Mouse (Mus musculus) MN1 (cell line): ENCODE results near the gene Rtkn.

Experiments
- DNase-seq: peaks from one replicate; pipeline ENCODE4 v3.0.0-alpha.2; 2016; ENCODE audit warnings: low spot score

The Rtkn gene

DNA sequence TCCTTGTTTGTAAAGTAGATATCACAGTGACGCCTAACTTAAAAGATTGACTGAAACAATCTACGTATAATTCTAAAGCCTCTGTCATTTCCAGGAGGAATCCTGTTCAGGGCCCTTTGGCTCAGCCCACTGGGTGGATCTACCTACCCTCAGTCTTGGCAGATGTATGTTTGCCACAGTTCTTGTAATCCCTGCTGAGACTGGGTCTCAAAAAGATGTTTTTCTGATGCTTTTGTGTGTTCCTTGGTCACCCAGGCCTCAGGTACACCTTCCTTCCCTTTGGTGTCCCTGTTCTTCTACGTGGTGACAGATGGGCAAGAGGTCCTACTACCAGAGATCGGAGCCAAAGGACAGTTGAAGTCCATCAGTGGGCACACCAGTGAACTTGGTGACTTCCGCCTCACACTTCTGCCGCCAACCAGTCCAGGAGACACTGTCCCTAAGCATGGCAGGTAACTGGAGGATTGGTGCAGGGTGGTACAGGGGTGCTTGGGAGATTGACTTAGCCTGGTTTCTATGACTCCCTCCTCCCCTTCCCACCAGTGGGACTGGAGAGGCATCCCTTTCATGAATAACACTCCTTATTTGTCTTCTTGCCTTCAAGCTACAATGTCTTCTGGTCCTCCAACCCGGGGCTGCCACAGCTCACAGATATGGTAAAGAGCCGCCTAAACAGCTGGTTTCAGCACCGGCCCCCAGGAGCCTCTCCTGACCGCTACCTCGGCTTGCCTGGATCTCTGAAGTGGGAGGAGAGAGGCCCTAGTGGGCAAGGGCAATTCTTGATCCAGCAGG is 18.7 kb upstream of the Rtkn start:
- no peak for DNase-seq

DNA sequence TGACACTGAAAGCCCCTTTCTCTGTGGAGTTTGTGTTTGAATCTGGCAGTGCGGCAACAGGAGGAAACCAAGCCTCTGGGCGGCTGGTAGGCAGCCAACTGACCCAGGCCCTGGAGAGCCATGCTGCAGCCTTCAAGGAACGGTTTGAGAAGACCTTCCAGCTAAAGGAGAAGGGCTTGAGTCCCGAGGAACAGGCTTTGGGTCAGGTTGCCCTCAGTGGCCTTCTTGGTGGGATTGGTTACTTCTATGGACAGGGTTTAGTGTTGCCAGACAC is 18.2 kb upstream of the Rtkn start:
- DNase-seq = no peak

DNA sequence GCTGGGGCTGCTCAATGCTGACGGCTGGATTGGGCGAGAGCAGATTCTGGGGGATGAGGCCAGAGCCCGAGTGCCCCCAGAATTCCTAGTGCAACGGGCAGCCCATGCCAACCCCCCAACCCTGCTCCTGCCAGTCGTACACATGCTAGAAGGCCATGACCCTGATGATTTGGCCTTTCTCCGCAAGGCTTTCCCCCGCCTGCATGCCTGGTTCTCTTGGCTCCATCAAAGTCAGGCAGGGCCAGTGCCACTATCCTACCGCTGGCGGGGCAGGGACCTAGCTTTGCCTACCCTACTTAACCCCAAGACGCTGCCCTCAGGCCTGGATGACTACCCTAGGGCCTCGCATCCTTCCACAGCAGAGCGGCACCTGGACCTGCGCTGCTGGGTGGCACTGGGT is 17.6 kb upstream of the Rtkn start:
- DNase-seq = no peak

GRCm38 (mm10) chr6:83118369-83118768 is 16.9 kb upstream of the Rtkn start:
- DNase-seq = no peak

DNA sequence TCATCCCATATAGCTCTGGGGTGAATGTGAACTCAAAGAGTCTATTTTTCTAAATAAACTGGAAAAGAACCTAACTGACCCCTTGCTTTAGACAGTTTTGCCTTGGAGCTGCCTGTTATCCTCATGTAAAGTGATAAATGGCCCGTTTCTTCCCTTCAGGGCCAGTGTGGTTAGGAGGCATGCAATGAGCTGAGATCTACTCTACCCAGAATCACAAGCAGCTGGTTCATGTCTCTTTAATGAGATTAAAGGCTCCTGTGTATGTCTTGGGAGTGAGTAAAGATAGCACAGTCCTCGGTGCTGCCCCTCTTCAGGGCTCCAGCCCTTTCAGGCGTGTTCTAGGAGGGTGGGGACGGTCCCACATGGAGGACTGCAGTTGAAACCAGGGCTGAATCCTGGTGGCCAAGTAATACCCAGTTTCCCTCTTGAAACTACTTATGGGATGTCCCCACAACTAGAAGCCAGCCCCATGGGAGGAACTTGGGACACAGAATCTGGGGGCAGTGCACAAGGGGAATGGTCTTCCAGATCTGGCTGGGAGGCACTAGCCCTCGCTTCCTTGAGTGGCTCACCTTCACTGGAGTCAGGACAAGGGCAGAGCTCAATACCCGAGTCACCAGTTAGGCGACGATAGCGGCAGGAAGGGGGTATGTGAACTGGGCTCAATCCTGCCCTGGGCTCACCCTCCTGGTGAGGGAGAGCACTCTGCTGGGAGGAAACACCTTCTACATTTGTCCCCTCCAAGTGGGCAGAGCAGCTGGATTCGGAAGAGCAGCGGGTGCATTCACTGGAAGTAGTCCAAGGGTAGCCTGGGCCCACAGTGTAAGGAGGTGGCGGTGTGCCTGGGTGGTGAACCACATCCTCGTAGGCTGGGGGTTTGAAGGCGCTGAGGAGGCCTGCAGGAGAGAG is 16.2 kb upstream of the Rtkn start:
- DNase-seq = peak; percentile 70

GRCm38 (mm10) chr6:83119734-83120051 is 15.6 kb upstream of the Rtkn start:
- peak; percentile 60 for DNase-seq

GRCm38 (mm10) chr6:83120930-83121862 is 14.1 kb upstream of the Rtkn start, which contains the start of gene Wbp1:
Wbp1 (minus strand) TSS chr6:83121559.
- DNase-seq = peak; percentile 99

DNA sequence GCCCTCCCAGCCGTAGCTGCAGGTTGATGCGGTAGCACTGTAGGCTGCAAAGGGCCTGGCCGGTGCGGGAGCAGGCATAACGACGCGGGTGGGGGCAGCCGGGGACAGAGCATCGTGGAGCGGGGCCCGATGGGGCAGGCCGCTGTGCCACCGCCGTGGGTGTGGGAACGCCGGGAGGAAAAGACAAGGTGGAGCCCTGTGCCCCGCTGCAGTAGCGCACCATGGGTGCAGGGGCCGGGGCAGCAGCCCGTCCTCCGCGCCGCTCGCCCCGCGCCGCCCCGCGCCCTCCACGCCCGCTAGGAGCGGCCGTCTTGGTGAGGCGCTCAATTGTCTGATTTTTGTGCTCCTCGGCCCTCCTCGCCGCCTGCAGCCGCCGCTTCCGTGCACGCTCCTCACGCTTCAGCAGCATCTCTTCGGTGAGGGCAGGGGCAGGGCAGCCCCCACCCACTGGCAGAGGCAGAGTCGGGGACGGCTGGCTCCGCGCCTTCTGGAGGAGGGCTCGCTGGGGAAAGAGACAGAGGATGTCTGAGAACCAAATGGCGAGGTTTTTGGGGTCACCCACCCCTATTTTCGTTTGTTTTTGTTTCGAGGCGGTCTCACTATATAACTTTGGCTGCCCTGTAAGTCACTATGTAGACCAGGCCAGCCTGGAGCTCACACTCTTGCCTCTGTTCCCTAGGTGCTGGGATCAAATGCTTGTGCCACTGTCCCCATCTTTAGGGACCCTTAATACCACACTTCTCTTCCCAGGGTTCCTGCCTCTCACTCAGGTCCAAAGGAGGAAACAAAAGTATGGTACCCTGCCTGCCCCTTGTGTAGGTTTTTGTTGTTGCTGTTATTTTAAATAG is 13.2 kb upstream of the Rtkn start:
- DNase-seq = peak; percentile 47

GRCm38 (mm10) chr6:83122961-83123360 is 12.3 kb upstream of the Rtkn start:
- no peak for DNase-seq

DNA sequence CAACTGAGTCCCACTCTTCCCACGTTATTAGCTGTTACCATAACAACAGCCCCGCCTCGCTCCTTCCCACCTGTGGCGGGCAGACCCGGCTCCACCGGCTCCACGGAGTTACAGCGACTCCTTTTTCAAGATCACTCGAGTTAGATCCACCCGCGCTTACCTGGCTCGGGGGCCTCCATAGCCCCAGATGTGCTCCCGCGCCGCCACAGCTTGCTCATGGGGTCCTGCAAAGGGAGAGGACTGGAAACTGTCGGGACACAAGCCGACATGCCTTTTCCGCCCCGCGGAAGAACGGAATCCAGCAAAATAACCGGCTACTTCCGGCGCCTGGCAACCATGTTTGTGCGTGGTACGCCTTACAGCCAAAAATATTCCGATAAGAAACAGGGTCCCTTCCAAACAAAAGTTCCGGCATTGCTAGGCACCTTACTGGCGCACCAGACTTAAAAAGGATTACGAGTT is 10.4 kb upstream of the Rtkn start:
- DNase-seq = peak; percentile 96

- no peak for DNase-seq
Measured at GRCm38 (mm10) chr6:83125331-83125730, 9.9 kb upstream of the Rtkn start, which contains the start of gene Ino80b. Ino80b (minus strand) TSS chr6:83125431.

- no peak for DNase-seq
Measured at GRCm38 (mm10) chr6:83127419-83127818, 7.8 kb upstream of the Rtkn start.

GRCm38 (mm10) chr6:83131469-83132034 is 3.7 kb upstream of the Rtkn start:
- DNase-seq = no peak

DNA sequence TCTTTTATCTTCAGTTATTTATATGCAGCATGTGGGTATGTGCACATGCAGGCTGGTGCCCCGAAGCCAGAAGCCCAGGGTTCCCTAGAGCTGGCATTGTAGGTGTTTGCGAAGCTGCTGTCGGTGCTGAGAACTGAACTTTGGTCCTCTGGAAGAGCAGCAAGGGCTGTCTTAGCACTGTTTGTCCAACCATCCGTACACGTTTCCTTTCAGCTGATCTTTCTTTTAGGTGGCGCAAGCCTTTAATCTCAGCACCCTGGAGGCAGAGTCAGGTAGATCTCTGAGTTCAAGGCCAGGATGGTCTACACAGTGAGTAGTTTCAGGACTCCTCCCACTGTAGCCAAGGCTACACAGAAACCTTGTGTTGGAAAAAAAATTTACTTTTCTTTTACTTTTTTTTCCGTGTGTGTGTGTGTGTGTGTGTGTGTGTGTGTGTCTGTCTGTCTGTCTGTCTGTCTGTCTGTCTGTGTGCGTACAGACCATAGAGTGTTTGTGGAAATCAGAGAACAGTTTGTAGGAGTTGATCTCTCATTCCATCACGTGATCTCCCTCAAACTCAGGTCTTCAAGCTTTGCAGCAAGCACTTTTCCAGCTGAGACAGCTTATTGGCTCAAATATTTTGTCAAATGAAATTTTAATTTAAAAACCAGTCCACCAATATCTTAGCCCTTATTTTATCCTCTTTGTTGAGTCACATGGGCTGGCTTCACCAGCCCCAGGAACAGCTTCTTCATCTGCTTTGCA is 2.9 kb upstream of the Rtkn start:
- DNase-seq = no peak

- no peak for DNase-seq
Measured at GRCm38 (mm10) chr6:83134226-83134625, 1.0 kb upstream of the Rtkn start.

GRCm38 (mm10) chr6:83135571-83136161 is 403 bp downstream of the Rtkn start:
- DNase-seq = no peak

DNA sequence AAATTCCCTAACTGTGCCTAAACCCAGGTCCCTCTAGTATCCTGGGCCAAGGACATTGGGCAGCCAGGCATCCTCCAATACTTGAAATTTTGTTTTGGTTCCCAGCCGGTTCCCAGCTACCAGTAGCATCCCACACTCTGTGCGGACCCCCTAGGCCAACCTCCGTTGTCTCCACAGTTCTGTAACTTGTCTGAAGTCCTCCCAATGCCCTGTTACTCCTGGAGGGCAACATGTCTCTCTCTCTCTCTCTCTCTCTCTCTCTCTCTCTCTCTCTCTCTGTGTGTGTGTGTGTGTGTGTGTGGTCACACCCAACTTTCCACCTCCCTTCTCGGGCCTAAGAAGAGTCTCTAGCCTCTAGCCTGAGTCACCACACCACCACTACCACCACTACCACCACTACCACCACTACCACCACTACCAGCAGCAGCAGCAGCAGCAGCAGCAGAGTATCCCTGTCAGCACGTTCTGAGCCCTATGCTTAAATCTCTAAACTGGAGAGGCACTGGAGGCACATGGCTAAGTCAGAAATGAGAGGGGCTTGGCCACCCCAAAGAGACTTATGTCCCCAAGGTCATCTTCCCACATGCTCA is 1.1 kb downstream of the Rtkn start:
- DNase-seq = no peak

GRCm38 (mm10) chr6:83136881-83137575 is 1.8 kb downstream of the Rtkn start:
- DNase-seq = peak; percentile 74

DNA sequence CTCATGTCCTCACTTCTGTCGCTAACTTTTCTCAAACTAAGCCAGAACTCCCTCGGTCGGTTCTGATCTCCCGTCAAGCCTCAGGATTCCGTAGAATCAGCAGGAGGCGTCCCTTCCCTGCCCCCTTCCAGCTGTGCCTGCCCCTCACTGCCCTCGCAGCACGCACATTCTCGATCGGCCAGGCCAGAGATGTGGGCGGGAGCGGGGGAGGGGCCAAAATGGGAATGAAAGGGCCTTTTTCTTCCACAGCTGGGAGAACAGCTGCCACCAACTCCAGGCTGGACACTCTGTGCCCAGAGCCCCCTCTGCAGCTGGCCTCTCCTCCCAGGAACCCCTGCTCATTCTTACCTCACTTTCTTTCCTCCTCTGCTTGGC is 2.3 kb downstream of the Rtkn start:
- DNase-seq = peak; percentile 90
